In the genomic region with DNA sequence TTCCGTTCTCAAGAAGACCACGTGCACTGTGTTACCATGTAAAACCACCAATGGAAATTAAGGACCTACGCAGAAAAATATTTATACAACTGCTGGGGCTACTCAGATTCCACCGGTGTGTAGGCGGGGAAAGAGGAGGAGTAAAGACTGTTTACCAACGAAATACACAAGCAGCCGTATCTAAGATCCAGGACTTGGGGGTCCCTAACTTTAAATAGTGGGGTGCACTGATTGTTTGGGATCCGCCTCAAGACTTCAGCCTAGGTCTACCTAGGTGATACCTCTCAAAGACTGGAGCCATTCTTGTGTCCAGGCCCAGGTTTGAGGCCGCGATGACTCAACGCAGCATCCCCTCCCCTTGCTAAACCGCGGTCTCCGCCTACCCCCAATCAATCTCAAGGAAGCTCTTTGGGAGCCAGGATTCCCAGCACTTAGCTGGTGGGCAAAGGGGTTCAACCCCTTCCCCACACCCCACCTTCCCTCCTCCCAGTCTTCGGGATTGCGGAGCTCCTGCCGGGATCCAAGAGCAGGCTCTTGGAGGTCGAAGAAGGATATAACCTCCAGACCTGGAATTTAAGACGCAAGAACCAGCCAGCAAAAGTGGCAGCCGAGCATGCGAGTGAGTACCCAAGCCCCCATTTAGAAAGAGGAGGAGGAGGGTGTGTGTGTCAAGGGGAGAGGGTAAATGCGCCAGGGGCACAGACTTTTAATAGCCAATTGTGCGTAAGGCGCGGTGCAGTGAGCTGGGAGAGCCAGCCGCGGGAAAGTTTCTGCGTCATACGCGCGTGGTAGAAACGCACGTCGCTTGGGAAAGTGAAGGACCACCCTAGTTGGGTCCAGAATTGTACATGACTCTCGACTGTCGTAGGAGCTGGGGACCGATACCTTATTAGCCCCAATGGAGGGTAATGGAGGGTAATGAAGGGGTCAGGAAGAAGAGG, we compare ENCODE assay signal across 9 mouse cellular contexts. TPM values are rescaled to one million over a fixed set of nuclear protein-coding genes. Genes with fewer than 3 reads are reported as not detected.
DNase-seq lines count a peak whose midpoint lies in the region; ATAC-seq and TF ChIP-seq lines count a peak whose summit lies in the region.
"Had no signal": no experiment of that assay in that cellular context is flagged by ENCODE, and none has a peak within 500 bp of the region (broad histone marks: within the 10 kb centered on the region; RNA-seq: fewer than 3 reads in every experiment).

No protein-coding gene starts in this region.

- TF ChIP-seq CTCF in liver, adult 2 months (IDR thresholded peaks at IDR 0.05; ENCODE audit: low read depth, low read length): no peak

- 3% methylated on average over 37 of the region's 37 CpGs for WGBS in liver, adult 2 months
- under 1% methylated on average over 37 of the region's 37 CpGs for WGBS in embryonic facial prominence, embryonic 15.5 days

- no peaks in the 10 kb centered on the region; the same call in 1 of the 2 replicates for H3K27me3 ChIP-seq in liver, adult 2 months (ENCODE audit: control insufficient read depth, insufficient read depth, low read length)
- H3K27me3 ChIP-seq in embryonic facial prominence, embryonic 15.5 days: peaks cover 16% of the 10 kb centered on the region; the same call in 1 of the 2 replicates

- ATAC-seq in embryonic facial prominence, embryonic 15.5 days (ENCODE audit: insufficient number of reproducible peaks, low FRiP score, low TSS enrichment, low read depth): no peak
- no peak for ATAC-seq in monocyte, adult 5-6 weeks (replicated peaks; ENCODE audit: insufficient number of reproducible peaks, low FRiP score, low TSS enrichment, poor library complexity, severe bottlenecking)

- H3K79me2 ChIP-seq in liver, adult 2 months (ENCODE audit: control insufficient read depth, insufficient read depth, low read length): no peaks in the 10 kb centered on the region

- H3K36me3 ChIP-seq in liver, adult 2 months (ENCODE audit: control insufficient read depth, insufficient read depth, low read length): no peaks in the 10 kb centered on the region
- 0 out of 2 replicates have a peak, but pooled peaks cover 2% of the 10 kb centered on the region for H3K36me3 ChIP-seq in embryonic facial prominence, embryonic 15.5 days
- H3K36me3 ChIP-seq: G1E had no signal

- no peak for TF ChIP-seq POLR2A in liver, adult 2 months (IDR thresholded peaks at IDR 0.05; ENCODE audit: extremely low read depth, insufficient read depth, low read length)

- H3K4me2 ChIP-seq in embryonic facial prominence, embryonic 15.5 days (replicated peaks): peak overlapping the region; percentile 90

- no peaks in the 10 kb centered on the region for H3K9me3 ChIP-seq in embryonic facial prominence, embryonic 15.5 days (replicated peaks)

- no peaks in the 10 kb centered on the region for H3K4me1 ChIP-seq in liver, adult 2 months (ENCODE audit: control insufficient read depth, insufficient read depth, low read length)
- H3K4me1 ChIP-seq in embryonic facial prominence, embryonic 15.5 days: peaks cover 32% of the 10 kb centered on the region

- H3K27ac ChIP-seq in liver, adult 2 months (replicated peaks; ENCODE audit: insufficient read depth, low read depth, low read length): peak overlapping the region; percentile 67
- peak overlapping the region; percentile 44 for H3K27ac ChIP-seq in embryonic facial prominence, embryonic 15.5 days (replicated peaks)

- H3K4me3 ChIP-seq in liver, adult 2 months (ENCODE audit: insufficient read depth, low read depth, low read length): peak overlapping the region; percentile 58
- peak overlapping the region; percentile 62 for H3K4me3 ChIP-seq in embryonic facial prominence, embryonic 15.5 days (replicated peaks)

- DNase-seq in liver, adult 2 months (ENCODE audit: extremely low read depth, low read depth, low spot score): peak; percentile 22
- DNase-seq in liver: no peak
- DNase-seq in heart, postnatal 10 days: peak; percentile 59 to 65
- DNase-seq in kidney, postnatal 36 days: peak; percentile 63 to 68
- peak; percentile 71 for DNase-seq in lung, postnatal 10 days
- DNase-seq in skeletal muscle tissue, adult 2 months (ENCODE audit: low read depth, low spot score): peak; percentile 50

- intact Hi-C loops in heart, postnatal 10 days (cut with DNase I): loop anchor here (1.0 to 5.0 kb wide), 5 partner anchors 34 to 602 kb away; no protein-coding TSS in a partner anchor

- peak overlapping the region; percentile 60 for H3K9ac ChIP-seq in liver, adult 2 months (ENCODE audit: low read depth, low read length)
- H3K9ac ChIP-seq in embryonic facial prominence, embryonic 15.5 days: peak overlapping the region; percentile 50

RNA-seq across cellular contexts. Expression of a gene that starts 2.8 kb away (rescaled TPM):
- total RNA-seq in liver, adult 2 months (2014; rRNA removed): 1.9 and 2.1 TPM in 2 replicates
- 0.43 and 0.60 TPM in 2 replicates for polyA plus RNA-seq in liver, adult 2 months (2012; rRNA removed)
- polyA plus RNA-seq in embryonic facial prominence, embryonic 15.5 days (2015; fragmentation: Nextera tagmentation; extraction: Ambion mirVana): 6.1 and 6.7 TPM in 2 replicates
- total RNA-seq in heart, postnatal 10 days (2021): 10 to 100 TPM; 42.7 to 49.2 TPM
- total RNA-seq in monocyte, adult 5-6 weeks (2017): 0.10 to 0.29 TPM in 2 of 3 replicates, not detected in the other
- polyA plus RNA-seq: G1E had no signal

Comparison
In these comparisons a context has a peak if more than half of its experiments do, and no peak if none do; other contexts are left out.
1. RNA of a gene that starts 2.8 kb away (total RNA-seq): 42.7 to 49.2 TPM in heart, postnatal 10 days; 1.9 to 2.1 TPM in liver, adult 2 months and 0.10 to 0.29 TPM in monocyte, adult 5-6 weeks; every median in the first group is over 10 times any median in the second.